Mouse (Mus musculus) layer of hippocampus, postnatal 14 days (tissue): ENCODE data around the gene Gpc6. TPM values are rescaled to one million over a fixed set of nuclear protein-coding genes. Genes with fewer than 3 reads are reported as not detected.

Experiments used
- DNase-seq, 2 experiments: peaks; one replicate each; pipeline ENCODE4 v3.0.0; 2021 to 2022; ENCODE audit warnings: low spot score in 2 of 2, mixed read lengths in 1 of 2
- total RNA-seq, 2 experiments: library from RNA; stranded (reverse); gene quantifications; 2 replicates each; pipeline ENCODE4 v1.2.3; 2021

Gpc6 gene
- total RNA-seq, 2 experiments from 2014 or later: 13.6 to 14.7 TPM

GRCm38 (mm10) chr14:117361155-117361964 is 436.2 kb downstream of the Gpc6 start:
- DNase-seq: no peak

GRCm38 (mm10) chr14:117361965-117362309 is 436.8 kb downstream of the Gpc6 start:
- DNase-seq: no peak

- no peak for DNase-seq
Observed at GRCm38 (mm10) chr14:117369331-117369866, 444.3 kb downstream of the Gpc6 start.

GRCm38 (mm10) chr14:117376822-117377376 is 451.8 kb downstream of the Gpc6 start:
- DNase-seq: no peak

GRCm38 (mm10) chr14:117379979-117380378 is 454.9 kb downstream of the Gpc6 start:
- DNase-seq: no peak

GRCm38 (mm10) chr14:117383188-117383587 is 458.1 kb downstream of the Gpc6 start:
- DNase-seq: peak; percentile 19 to 30

GRCm38 (mm10) chr14:117384096-117384770 is 459.1 kb downstream of the Gpc6 start:
- no peak for DNase-seq

- DNase-seq: no peak
Observed at GRCm38 (mm10) chr14:117385731-117386270, 460.7 kb downstream of the Gpc6 start.

GRCm38 (mm10) chr14:117390794-117391320 is 465.7 kb downstream of the Gpc6 start:
- DNase-seq: no peak

GRCm38 (mm10) chr14:117391412-117391811 is 466.3 kb downstream of the Gpc6 start:
- no peak for DNase-seq

- no peak for DNase-seq
Observed at GRCm38 (mm10) chr14:117397165-117397564, 472.1 kb downstream of the Gpc6 start.

GRCm38 (mm10) chr14:117407824-117408524 is 482.9 kb downstream of the Gpc6 start:
- DNase-seq: no peak

- no peak for DNase-seq
Observed at GRCm38 (mm10) chr14:117408525-117408835, 483.4 kb downstream of the Gpc6 start.

GRCm38 (mm10) chr14:117409778-117410177 is 484.7 kb downstream of the Gpc6 start:
- peak in 1 of 2 experiments; percentile 9 for DNase-seq

- no peak for DNase-seq
Observed at GRCm38 (mm10) chr14:117410511-117410910, 485.4 kb downstream of the Gpc6 start.

GRCm38 (mm10) chr14:117415045-117415444 is 489.9 kb downstream of the Gpc6 start:
- no peak for DNase-seq

GRCm38 (mm10) chr14:117419561-117420218 is 494.6 kb downstream of the Gpc6 start:
- DNase-seq: no peak

- DNase-seq: no peak
Observed at GRCm38 (mm10) chr14:117421170-117421569, 496.1 kb downstream of the Gpc6 start.

- DNase-seq: no peak
Observed at GRCm38 (mm10) chr14:117426116-117426515, 501.0 kb downstream of the Gpc6 start.

GRCm38 (mm10) chr14:117427776-117428175 is 502.7 kb downstream of the Gpc6 start:
- no peak for DNase-seq
